Mouse (Mus musculus) CD4-positive naive resting alpha-beta T cell, adult 57 days (primary cell): ENCODE results near the gene Sult2b1. TPM values are rescaled to one million over a fixed set of nuclear protein-coding genes. Genes with fewer than 3 reads are reported as not detected.

Source experiments
- total RNA-seq: library from RNA; stranded (reverse); gene quantifications from one replicate; pipeline ENCODE4 v1.2.4, GENCODE M21; 2023

Sult2b1 gene
- total RNA-seq: 1.9 TPM

GRCm38 (mm10) chr7:45784524-45785372 is at the start of gene Sult2b1:
TSS of gene Sult2b1 (minus strand) at chr7:45784669.

GRCm38 (mm10) chr7:45830427-45831127 is 46.1 kb upstream of the Sult2b1 start, which contains the start of gene Grwd1:
TSS of gene Grwd1 (minus strand) at chr7:45830944.

GRCm38 (mm10) chr7:45824598-45824997 is 40.1 kb upstream of the Sult2b1 start, which contains the start of gene Kcnj14:
TSS of gene Kcnj14 (minus strand) at chr7:45824782.

GRCm38 (mm10) chr7:45813787-45814779 is 29.6 kb upstream of the Sult2b1 start, which contains the start of gene Cyth2:
TSS of gene Cyth2 (minus strand) at chr7:45814581.

GRCm38 (mm10) chr7:45783511-45784091 is 868 bp downstream of the Sult2b1 start, which contains the start of gene Lmtk3:
TSS of gene Lmtk3 (plus strand) at chr7:45783738.

GRCm38 (mm10) chr7:45725713-45726112 is 58.8 kb downstream of the Sult2b1 start, which contains the start of gene Spaca4:
TSS of gene Spaca4 (minus strand) at chr7:45725813.

GRCm38 (mm10) chr7:45720413-45721233 is 63.8 kb downstream of the Sult2b1 start, which contains the start of gene Fam83e:
TSS of gene Fam83e (plus strand) at chr7:45721212.

GRCm38 (mm10) chr7:45717918-45718297 is 66.6 kb downstream of the Sult2b1 start, which contains the start of gene Sphk2:
TSS of gene Sphk2 (minus strand) at chr7:45718002.

GRCm38 (mm10) chr7:45715090-45715708 is 69.3 kb downstream of the Sult2b1 start, which contains the start of gene Rpl18:
TSS of gene Rpl18 (plus strand) at chr7:45715457.

GRCm38 (mm10) chr7:45704730-45705442 is 79.6 kb downstream of the Sult2b1 start, which contains the start of gene Dbp:
TSS of gene Dbp (plus strand) at chr7:45705088.

GRCm38 (mm10) chr7:45699523-45700141 is 84.8 kb downstream of the Sult2b1 start, which contains the start of gene Car11:
TSS of gene Car11 (plus strand) at chr7:45699843.

GRCm38 (mm10) chr7:45693921-45694591 is 90.4 kb downstream of the Sult2b1 start, which contains the start of gene Sec1:
TSS of gene Sec1 (minus strand) at chr7:45694402.

GRCm38 (mm10) chr7:45683396-45684050 is 100.9 kb downstream of the Sult2b1 start, which contains the start of gene Ntn5:
TSS of gene Ntn5 (plus strand) at chr7:45684022.

